Mouse (Mus musculus): ENCODE measurements around the gene Htr1d.

DNA sequence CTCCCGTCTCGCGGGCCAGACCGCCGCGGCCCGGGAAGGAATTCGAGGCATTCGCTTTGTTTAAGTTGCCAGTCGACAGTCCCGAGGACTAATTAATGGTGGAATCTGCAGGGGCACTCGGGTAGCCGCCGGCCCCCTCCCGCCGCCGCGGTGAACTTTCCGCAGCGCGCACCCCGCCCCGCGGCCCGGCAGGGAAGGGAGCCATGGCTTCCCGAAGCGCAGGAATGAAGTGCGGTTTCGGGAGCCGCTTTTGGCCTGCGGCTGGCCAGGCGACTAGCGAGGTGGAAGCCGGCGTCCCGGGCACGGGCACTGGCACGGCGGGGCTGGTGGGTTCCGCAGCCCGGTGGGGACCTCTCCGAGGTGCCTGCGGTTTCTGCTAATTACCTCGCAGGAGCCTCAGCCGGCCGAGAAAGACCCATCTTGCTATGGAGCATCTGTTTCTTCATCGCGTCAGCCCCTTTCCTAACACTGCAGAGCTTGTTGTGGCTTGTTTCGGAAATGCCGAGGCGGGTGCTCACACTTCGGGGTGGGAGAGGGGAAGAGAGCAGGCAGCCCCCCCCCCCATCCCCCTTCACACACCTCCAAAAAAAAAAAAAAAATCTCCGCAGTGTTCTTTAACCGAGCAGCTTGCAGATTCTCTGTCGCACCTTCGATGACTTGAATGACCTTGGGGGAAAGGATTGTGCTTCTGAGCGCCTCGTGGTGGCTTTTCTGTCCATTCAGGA is 47.2 kb downstream of the Htr1d start:
- TF ChIP-seq CTCF (IDR thresholded peaks at IDR 0.05; ENCODE audit: low read depth) (no peak), EP300 (IDR thresholded peaks at IDR 0.05; ENCODE audit: low read depth) (no peak)
